Mouse (Mus musculus) liver, adult 2 months (tissue): ENCODE results near the gene Prx. TPM values are rescaled to one million over a fixed set of nuclear protein-coding genes. Genes with fewer than 3 reads are reported as not detected.
A peak's percentile ranks its signal among the peaks of the same experiment; 100 is the strongest.

Experiments
- DNase-seq: peaks from one replicate; pipeline ENCODE4 v3.0.0-alpha.2; 2011; ENCODE audit warnings: low read depth, low spot score; ENCODE audit errors: extremely low read depth
- H3K27ac ChIP-seq: fragments of 200-500 bp; replicated peaks from 2 replicates; pipeline ENCODE4 v1.5.1; 2012; ENCODE audit warnings: low read depth, mild to moderate bottlenecking, control low read depth, inconsistent platforms, low read length; ENCODE audit not compliant: insufficient read depth
- H3K27me3 ChIP-seq: fragments of 200-500 bp; 2 replicates; pipeline ENCODE4 v1.6.1; 2012; ENCODE audit warnings: mild to moderate bottlenecking, moderate library complexity, low read length, inconsistent platforms; ENCODE audit not compliant: control insufficient read depth, insufficient read depth
- H3K36me3 ChIP-seq: fragments of 200-500 bp; 2 replicates; pipeline ENCODE4 v1.6.1; 2012; ENCODE audit warnings: low read length, inconsistent platforms; ENCODE audit not compliant: control insufficient read depth, insufficient read depth
- H3K4me1 ChIP-seq: fragments of 200-500 bp; 2 replicates; pipeline ENCODE4 v1.6.1; 2011; ENCODE audit warnings: low read length; ENCODE audit not compliant: control insufficient read depth, insufficient read depth
- H3K4me3 ChIP-seq: fragments of 200-500 bp; 2 replicates; pipeline ENCODE4 v1.5.1; 2011; ENCODE audit warnings: low read depth, mild to moderate bottlenecking, control low read depth, low read length, moderate library complexity; ENCODE audit not compliant: insufficient read depth
- H3K79me2 ChIP-seq: fragments of 200-500 bp; 2 replicates; pipeline ENCODE4 v1.6.1; 2012; ENCODE audit warnings: inconsistent platforms, mild to moderate bottlenecking, low read length, moderate library complexity; ENCODE audit not compliant: control insufficient read depth, insufficient read depth
- H3K9ac ChIP-seq: fragments of 200-500 bp; 2 replicates; pipeline ENCODE4 v1.6.1; 2012; ENCODE audit warnings: low read depth, mild to moderate bottlenecking, control low read depth, inconsistent platforms, low read length
- CTCF ChIP-seq: fragments of 200-500 bp; IDR thresholded peaks from 2 replicates; pipeline ENCODE4 v1.5.1; 2011; ENCODE audit warnings: low read depth, low read length, control low read depth
- POLR2A ChIP-seq: fragments of 200-500 bp; IDR thresholded peaks from 2 replicates; pipeline ENCODE4 v1.6.1; 2011; ENCODE audit warnings: low read length, control low read depth; ENCODE audit not compliant: insufficient read depth; ENCODE audit errors: extremely low read depth
- WGBS: fragments of 180-500 bp; shearing (Covaris S2); methylation state at CpG from one replicate; pipeline ENCODE4 v1.1.7; 2018; 5-methylcytosine and 5-hydroxymethylcytosine counted together
- polyA plus RNA-seq: library from polyadenylated mRNA; depleted of rRNA; stranded (reverse); fragments of >200 nt; gene quantifications from 2 replicates; pipeline ENCODE4 v1.2.3, GENCODE M21; 2012
- total RNA-seq: library from RNA; depleted of rRNA; stranded (reverse); fragments of >200 nt; gene quantifications from 2 replicates; pipeline ENCODE4 v1.2.3, GENCODE M21; 2014

Prx gene
- total and polyA plus RNA-seq, 2 experiments = 0.07 TPM; not detected in 1

DNA sequence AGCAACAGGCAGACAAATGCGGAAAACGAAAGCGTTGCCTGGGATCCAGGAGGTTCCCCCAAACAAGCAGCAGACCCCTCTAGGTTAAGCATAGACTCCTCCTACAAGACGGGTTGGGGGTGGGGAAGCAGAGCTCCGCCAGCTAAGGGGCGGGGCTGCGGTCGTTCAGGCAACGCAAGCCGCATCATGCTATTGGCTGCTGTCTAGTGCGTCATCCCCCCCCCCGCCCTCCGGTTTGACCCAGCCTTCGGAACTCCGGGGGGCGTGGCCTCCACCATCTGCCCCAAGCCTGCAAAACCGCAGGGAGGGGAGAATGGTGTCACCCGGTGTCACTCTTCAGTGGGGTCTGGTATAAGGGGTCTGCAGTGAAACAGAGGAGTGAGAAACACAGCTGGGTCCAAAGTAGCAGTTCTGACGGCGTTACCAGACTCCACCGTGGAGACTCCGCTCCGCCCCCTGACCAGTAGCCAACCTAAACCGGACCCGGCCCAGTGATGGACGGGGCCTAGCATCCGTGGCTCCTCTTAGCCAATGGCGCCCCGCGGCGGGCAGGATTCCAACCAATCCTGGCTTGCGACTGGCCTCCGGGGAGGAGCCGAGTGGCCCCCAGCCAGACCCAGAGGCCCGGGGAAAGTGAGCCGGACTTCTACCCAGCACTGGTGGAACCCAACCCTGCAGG lies 25.8 kb upstream of the Prx start, which contains the start of gene Sertad3:
Gene Sertad3 (plus strand): TSS at position 613 of the 679 bp plus-strand sequence.
- Histone ChIP-seq H3K4me1 (peaks cover 13% of the 10 kb centered on the region), H3K9ac (peak within 1 kb of the TSS; percentile 87), H3K27ac (peak within 1 kb of the TSS; percentile 91), H3K79me2 (peaks cover 12% of the 10 kb centered on the region), H3K4me3 (peak within 1 kb of the TSS; percentile 89), H3K27me3 (no peaks in the 10 kb centered on the region), H3K36me3 (peaks cover 4% of the 10 kb centered on the region)
- DNase-seq = peak; percentile 90
- TF ChIP-seq CTCF (no peak), POLR2A (peak; percentile 76; the same call in 1 of the 2 replicates)
- WGBS = under 1% methylated on average over 36 of the region's 36 CpGs

DNA sequence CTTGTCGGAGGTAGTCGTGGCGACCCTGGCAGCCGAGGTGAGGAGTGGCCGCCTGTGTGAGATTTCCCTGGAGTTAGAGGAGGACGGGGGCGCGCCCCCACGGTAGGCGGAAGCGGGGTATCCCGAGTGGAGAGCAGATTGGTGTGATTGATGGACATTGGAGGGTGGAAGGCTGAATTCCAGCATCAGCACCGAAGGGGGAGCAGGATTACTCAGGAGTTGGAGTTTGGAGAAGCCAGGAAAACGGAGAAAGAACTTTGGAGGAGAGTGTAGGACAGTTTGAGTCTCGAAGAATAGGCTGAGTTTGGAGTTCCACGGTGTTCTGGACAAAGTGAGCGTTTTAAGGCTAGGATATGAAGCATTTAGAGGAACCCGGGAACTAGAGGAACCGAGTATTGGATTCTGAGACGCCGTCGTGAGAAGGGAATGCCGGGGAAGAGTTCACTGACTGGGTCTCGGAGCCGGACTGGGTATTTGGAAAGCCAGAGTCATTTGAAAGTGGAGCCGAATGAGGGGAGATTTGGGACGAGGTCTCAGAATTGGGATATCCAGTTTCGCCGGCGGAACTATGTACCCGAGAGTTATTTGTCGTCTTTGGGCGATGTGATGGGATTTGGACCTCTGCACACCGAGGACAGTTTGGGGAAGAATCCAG lies 25.2 kb upstream of the Prx start:
- peaks cover 13% of the 10 kb centered on the region for H3K4me1 ChIP-seq
- H3K36me3 ChIP-seq = peaks cover 4% of the 10 kb centered on the region
- peak overlapping the region; percentile 78 for H3K27ac ChIP-seq
- no peak for DNase-seq
- H3K79me2 ChIP-seq = peaks cover 12% of the 10 kb centered on the region
- peak overlapping the region; percentile 87 for H3K9ac ChIP-seq
- H3K4me3 ChIP-seq = peak overlapping the region; percentile 89
- TF ChIP-seq POLR2A (no peak; the same call in 1 of the 2 replicates), CTCF (no peak)
- H3K27me3 ChIP-seq = no peaks in the 10 kb centered on the region
- under 1% methylated on average over 34 of the region's 34 CpGs for WGBS

DNA sequence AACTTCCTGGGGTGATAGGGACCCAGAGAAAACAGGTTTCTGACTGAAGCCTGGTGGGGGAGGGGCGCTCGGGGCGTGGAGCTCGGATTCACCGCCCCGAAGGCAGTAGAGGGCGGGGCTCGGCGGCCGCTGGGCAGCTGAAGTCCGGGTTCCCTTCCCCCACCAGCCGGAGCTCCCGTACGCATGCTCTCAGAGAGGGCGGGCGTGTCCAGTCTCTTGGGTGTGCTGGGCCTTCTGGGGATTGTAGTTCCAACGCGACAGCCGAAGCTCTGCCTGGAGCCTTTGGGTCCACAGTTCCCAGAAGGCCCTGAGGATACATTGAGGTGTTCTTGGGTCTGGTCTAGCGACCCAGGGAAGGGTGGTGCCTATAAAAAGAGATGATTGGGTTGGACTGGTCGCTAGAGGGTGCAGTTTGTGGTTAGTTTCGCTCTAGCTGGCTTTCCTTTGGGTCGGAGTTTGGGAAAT lies 24.6 kb upstream of the Prx start:
- peak; percentile 99 for DNase-seq
- TF ChIP-seq POLR2A (0 out of 2 replicates have a peak, but pooled peaks have one; percentile 12), CTCF (peak; percentile 44; the same call in 1 of the 2 replicates)
- peak overlapping the region; percentile 78 for H3K27ac ChIP-seq
- H3K27me3 ChIP-seq = no peaks in the 10 kb centered on the region
- peak overlapping the region; percentile 89 for H3K4me3 ChIP-seq
- WGBS = under 1% methylated on average over 23 of the region's 23 CpGs
- H3K9ac ChIP-seq = peak overlapping the region; percentile 87
- H3K4me1 ChIP-seq = peaks cover 16% of the 10 kb centered on the region
- H3K36me3 ChIP-seq = peaks cover 4% of the 10 kb centered on the region
- H3K79me2 ChIP-seq = peaks cover 12% of the 10 kb centered on the region

DNA sequence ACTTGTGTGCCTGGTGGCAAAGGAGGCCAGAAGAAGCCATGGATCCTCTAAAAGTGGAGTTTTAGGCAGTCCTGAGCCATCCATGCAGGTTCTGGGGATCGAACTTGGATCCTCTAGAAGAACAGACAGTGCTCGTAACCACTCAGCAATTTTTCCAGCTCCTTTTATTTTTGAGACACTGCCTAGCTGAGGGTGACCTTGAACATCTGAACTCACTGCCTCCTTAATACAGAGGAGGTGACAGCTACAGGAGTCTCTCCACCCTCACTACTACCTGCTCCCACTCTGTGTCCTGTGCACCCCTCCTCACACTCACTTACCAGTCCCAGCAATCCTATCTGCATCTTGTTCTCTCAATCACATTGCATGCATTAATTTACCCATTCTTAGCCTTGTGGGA lies 23.5 kb upstream of the Prx start:
- Histone ChIP-seq H3K4me1 (peaks cover 23% of the 10 kb centered on the region), H3K9ac (no peak overlapping the region), H3K27me3 (no peaks in the 10 kb centered on the region), H3K4me3 (no peak overlapping the region), H3K79me2 (peaks cover 12% of the 10 kb centered on the region), H3K27ac (no peak overlapping the region), H3K36me3 (peaks cover 4% of the 10 kb centered on the region)
- no peak for DNase-seq
- 75% methylated on average over 2 of the region's 2 CpGs for WGBS
- TF ChIP-seq CTCF = no peak
- no peak for TF ChIP-seq POLR2A

DNA sequence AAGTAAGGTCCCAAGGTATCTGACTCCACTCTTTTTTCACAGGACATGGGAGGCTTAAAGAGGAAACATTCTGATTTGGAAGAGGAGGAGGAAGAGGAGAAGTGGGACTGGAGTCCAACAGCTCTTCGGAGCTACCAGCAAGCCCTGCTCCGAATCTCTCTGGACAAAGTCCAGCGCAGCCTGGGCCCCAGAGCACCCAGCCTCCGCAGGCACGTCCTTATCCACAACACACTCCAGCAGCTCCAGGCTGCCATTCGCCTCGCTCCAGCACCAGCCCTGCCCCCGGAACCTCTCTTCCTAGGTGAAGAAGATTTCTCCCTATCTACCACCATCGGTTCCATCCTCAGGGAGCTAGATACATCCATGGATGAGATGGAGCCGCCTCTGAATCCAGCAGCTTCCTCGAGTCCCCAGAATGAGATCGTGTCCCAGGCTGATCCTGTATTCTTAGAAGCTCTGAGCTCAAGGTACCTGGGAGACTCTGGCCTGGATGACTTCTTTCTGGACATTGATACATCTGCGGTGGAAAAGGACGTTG lies 23.0 kb upstream of the Prx start:
- no peak overlapping the region for H3K4me3 ChIP-seq
- peaks cover 23% of the 10 kb centered on the region for H3K4me1 ChIP-seq
- H3K27ac ChIP-seq = no peak overlapping the region

More for the DNA sequence above, 23.0 kb upstream of the Prx start:
- DNase-seq = peak; percentile 38
- Histone ChIP-seq H3K79me2 (peaks cover 12% of the 10 kb centered on the region), H3K36me3 (peaks cover 4% of the 10 kb centered on the region), H3K27me3 (no peaks in the 10 kb centered on the region), H3K9ac (no peak overlapping the region)
- TF ChIP-seq POLR2A (no peak), CTCF (no peak)
- WGBS = 49% methylated on average over 14 of the region's 14 CpGs
